Mouse (Mus musculus): ENCODE measurements around the gene Arf3.
"Not testable (repeated sequence)": the region's sequence is repeated elsewhere in the genome, so short reads cannot be mapped to it uniquely, and the experiment has no call there.

Gene Arf3

GRCm38 (mm10) chr15:98762670-98763529 lies at the start of gene Arf3:
Arf3 (minus strand) TSS chr15:98763214.
- DNase-seq = peak; percentile 98

- not testable (repeated sequence) for DNase-seq
Measured at GRCm38 (mm10) chr15:98810212-98810611, 47.2 kb upstream of the Arf3 start.

DNA sequence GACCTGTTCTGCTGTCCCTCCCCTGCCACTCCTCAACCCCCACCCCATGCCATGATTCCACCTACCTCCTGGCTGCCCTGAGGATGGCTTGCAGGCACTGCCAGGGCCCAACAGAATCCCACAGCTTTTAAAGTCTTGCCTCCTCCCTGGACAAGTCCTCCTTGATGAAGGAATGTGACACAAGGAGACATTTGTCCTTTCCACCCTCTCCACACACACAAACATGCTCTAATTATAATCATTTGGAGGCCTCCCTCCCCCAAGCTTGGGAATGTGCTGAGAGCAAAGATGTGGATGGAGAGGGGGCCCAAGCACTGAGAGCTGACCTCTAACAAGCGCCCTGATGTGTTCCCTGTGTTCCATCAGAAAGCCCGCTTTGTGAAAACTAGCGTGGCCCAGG lies 46.4 kb upstream of the Arf3 start, which contains the start of gene Ddn:
TSS of gene Ddn (minus strand) at position 101 of the 400 bp plus-strand sequence.
- no peak for DNase-seq

GRCm38 (mm10) chr15:98808651-98809134 lies 45.7 kb upstream of the Arf3 start:
- no peak for DNase-seq

GRCm38 (mm10) chr15:98807895-98808650 lies 45.1 kb upstream of the Arf3 start:
- peak; percentile 58 to 68 for DNase-seq

DNA sequence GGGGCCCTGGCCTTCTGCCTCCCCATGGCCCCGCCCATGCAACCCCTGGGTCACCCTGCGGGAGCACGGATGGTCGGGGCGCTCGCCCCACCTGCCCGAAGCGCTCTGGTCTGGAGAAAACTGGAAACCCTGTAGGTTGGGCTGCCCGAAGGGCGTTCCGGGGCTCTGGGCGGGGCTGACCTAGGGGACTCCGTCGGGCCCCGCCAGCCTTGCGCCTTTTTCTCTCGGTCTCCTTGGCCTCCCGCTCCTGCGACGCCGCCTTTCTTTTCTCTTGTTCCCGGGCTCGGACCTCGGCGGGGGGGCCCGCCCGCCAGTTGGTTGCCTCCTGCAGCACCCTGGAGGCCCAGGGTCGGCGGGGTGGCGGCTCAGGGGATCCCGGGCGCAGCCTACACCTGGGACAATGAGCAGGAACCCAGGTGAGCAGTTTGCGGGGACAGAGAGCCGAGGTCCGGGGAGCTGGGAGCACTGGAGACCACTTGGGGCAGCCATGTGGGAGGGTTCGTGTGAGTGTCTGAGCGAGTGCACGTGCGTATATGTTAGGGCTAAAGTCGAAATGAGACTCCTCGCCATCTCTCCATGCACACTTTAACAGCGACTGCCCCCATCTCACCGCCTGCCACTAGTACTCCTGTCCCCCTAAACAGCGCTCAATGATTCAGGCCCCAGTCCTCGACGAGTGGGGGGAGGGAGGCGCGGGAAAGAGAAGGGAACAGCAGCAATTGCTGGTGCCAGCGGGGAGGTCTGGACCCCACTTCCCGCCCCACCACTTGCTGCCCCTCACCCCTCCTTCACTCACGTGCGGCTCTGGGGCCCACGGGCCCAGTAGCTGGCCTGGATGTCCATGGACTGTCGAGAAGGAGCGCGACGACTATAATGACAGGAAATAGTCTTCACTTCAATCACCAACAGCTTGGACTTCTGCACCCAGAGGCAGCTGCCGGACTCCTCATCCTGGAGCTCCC lies 44.1 kb upstream of the Arf3 start:
- no peak for DNase-seq

DNA sequence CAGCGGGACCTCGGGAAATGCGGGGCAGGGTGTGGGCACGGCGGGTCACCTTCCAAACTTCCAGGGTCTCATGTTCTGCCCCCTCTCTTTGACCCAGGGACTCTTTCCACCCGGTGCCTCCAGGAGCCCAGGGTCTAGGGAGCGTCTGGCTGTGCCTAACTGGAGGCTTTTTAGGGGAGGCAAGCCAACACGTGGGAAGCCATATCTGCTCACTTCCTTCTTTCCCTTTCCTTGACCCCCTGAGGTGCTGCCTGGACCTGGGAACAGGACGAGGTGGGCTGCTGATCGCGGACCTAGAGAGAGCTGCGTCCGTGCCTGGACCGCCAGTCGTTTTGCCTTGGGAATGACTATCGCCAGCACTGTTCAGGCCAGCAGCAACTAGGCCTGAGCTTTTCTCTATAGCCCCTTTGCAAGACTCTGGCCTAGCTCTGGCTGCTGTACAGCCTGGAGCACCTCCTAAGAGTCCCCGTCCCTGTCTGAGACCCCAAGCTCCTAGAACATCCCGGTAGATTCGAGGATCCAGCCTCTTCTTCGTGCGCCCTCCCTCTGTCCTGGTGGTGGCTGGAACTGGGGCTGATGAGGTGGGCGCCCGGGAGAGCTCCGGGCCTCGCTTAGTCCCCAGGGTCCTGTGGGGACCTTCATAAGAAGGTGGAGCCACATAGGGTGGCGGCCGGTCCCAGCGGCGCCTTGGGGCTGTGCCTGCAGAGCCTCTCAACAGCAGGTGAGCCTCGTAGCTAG lies 43.2 kb upstream of the Arf3 start:
- DNase-seq = no peak

DNA sequence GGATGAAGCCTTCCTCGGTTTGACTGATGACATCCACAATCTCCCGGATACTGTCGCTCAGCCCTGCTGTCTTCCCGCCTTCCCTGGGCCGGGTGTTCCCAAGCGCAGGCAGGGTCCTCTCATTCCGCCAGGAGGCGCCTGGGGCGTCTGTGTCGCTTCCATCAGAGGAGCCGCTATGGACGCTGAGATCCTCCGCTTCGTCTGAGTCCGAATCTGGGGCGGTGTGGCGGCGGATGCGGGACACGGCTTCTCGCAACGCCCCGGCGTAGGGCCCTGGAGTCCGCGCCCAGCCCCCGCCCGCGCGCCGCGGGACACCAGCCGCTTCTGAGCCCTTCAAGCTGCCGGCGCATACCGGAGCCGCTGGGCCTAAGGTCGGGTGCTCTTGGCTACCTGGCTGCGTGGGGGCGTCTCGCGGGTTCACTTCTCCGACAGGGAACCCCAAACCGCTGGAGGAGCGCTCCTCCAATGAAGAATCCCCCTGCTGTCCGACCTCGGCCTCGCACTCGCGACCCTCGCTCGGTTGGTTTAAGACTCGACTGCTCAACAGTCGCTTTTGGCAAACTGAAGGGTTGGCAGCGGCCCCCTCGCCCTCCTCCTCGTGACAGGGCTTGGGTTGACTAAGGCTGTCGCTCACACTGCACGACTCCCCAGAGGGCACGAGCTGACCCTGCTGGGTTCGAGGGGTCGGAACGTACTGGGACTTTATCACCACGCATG lies 42.5 kb upstream of the Arf3 start:
- DNase-seq = peak in 1 of 2 experiments; percentile 26

DNA sequence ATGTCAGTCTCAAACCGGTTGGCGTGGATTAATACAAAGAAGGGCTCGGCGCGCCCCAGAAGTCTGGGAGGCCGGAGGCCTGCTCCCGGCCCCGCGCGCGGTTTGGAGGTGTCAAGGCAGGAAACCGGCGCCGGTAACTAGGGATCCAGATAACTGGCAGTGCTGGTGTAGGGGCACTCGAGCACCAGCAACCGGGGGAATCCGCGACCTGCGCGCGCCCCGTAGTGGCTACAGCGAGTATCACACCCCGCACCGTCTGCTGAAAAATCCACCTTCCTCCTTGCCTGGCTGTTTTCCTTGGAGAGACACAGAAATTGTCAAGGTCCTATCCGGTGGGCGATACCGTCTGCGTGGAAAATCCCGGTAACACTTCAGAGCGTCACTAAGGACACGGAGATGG lies 41.0 kb upstream of the Arf3 start:
- peak; percentile 52 to 64 for DNase-seq

- DNase-seq = no peak
Measured at GRCm38 (mm10) chr15:98802926-98803325, 39.9 kb upstream of the Arf3 start.

DNA sequence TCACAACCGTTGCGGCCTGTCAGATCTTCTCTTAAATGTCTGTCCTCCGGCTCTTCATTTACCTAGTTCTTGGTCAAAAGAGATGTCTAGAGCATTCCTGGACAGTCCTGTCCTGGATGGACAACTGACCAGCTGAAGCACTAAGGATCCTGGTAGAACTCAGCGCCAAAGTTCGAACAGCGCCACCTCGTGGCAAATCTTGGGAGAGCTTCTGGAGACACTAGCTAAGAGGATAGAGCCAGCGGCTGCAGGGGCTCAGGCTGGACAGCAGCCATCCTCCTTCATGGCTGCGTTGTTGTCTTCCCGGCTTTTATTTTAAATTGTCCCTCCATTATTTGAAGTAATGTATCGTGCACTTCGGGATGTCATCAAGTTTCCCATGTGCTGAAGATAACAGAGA lies 36.4 kb upstream of the Arf3 start:
- no peak for DNase-seq

DNA sequence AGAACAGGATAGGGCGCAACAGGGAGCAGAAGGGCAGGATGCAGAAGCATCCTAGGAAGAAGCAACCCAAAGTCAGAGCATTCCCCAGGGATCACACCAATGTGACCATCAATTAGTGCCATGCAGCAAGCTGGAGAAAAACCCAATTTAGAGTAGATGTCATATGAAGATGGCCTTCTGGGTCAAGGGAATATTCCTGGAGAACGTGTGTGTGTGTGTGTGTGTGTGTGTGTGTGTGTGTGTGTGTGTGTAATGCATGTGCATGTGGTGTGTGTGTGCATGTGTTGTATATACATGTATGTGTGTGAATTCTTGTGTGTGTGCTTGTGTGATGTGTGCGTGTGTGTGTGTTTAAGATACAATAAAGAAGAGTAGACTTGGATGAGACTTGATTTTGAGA lies 35.9 kb upstream of the Arf3 start:
- DNase-seq = no peak

DNA sequence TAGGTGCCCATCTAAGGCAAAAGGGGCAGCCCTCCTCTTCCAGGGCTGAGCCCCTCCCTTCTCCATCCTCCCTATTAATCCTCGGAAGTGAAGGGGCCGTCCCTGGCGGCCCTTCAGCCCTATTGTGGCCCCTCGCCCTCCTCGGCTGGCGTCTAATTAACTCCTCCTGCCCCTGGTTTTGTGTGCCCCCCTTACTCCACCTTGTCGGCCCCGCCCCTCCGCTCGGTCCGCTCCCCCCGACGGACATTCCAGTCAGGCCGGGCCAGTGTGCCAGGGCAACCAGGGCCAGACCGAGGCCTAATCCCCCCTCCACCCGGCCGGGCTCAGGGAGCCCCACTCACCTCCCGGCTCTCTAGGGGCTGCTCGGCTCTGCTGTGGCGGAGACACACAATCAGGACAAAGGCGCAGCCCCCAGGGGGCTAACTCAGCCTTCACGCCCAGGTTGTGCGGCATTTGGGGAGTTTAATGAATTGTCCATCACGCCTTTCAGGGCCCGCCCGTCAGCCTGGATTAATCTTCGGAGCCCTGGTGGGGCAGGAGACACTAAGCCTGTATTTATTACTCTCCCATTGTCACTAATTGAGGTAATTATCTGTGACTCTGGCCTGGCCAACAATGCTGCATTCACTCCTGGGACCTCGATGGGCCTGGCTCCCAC lies 35.0 kb upstream of the Arf3 start:
- no peak for DNase-seq

- no peak for DNase-seq
Measured at GRCm38 (mm10) chr15:98796803-98797595, 34.0 kb upstream of the Arf3 start.

GRCm38 (mm10) chr15:98793141-98793698 lies 30.2 kb upstream of the Arf3 start:
- DNase-seq = no peak

DNA sequence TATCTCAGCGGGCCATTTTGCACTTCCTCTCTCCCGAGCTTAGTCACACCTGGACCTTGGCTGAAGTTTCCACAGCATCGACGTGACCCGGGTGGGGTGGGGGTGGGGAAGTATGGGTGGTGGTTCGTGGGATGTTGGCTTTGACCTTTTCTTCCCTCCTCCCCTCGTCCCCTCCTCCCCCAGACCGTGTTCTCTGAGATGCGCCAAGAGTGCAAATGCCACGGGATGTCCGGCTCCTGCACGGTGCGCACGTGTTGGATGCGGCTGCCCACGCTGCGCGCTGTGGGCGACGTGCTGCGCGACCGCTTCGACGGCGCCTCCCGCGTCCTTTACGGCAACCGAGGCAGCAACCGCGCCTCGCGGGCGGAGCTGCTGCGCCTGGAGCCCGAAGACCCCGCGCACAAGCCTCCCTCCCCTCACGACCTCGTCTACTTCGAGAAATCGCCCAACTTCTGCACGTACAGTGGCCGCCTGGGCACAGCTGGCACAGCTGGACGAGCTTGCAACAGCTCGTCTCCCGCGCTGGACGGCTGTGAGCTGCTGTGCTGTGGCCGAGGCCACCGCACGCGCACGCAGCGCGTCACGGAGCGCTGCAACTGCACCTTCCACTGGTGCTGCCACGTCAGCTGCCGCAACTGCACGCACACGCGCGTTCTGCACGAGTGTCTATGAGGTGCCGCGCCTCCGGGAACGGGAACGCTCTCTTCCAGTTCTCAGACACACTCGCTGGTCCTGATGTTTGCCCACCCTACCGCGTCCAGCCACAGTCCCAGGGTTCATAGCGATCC lies 29.4 kb upstream of the Arf3 start:
- no peak for DNase-seq

DNA sequence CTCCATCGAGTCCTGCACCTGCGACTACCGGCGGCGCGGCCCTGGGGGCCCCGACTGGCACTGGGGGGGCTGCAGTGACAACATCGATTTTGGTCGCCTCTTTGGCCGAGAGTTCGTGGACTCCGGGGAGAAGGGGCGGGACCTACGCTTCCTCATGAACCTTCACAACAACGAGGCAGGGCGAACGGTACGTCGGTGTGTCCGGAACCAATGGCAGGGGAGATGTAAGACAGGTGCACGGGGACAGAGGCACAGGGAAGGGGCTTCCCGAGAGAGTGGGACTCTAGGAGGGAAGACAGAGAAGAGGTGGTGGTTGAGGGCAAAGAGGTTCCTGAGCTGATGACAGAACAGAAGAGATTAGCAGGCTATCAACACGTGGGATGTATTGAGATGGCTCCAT lies 28.8 kb upstream of the Arf3 start:
- no peak for DNase-seq

- DNase-seq = no peak
Measured at GRCm38 (mm10) chr15:98791221-98791620, 28.2 kb upstream of the Arf3 start.

- DNase-seq = no peak
Measured at GRCm38 (mm10) chr15:98790761-98791160, 27.7 kb upstream of the Arf3 start.

Data from thymus, adult 18-20 months (tissue).